Mouse (Mus musculus) heart, postnatal 25 days (tissue): ENCODE measurements at regions not wholly inside any gene's neighbourhood (a gene's known extent, or its start where the extent isn't known, plus 50 kb on each side); places are given as distances from the start of the nearest gene placed in this dataset.

ENCODE experiments used
- DNase-seq: peaks from one replicate; pipeline ENCODE4 v3.0.0; 2022; ENCODE audit warnings: low spot score
- intact Hi-C: fragments of 180-260 bp; cut with DNase I; formaldehyde crosslinking; loops from one replicate; pipeline ENCODE4 v1.15.1; 2025

GRCm38 (mm10) chrX:68954687-68955086 is 61.8 kb upstream of the Gm6812 start:
- intact Hi-C loops: loop anchor here (5.0 to 10.0 kb wide), 2 partner anchors 1210 to 1378 kb away; no protein-coding TSS in a partner anchor
- DNase-seq: no peak

DNA sequence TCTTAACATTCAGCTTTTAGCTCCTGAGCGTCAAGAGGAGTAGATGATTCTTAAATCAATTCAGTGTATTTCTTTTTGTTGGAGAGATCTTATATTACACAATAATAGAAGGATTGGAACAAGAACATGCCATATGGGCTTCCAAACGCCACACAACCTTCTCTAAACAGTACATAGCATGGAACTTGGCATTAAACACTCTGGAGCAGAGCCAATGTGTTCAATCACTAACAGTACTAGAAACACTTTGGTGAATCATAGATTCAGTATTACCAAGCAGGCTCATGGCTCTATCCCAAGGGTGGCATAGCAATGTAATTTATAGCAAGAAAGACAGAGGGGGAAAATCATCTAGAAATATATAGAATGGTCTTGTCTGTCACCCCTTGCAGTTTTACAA is 60.4 kb upstream of the Gm6812 start:
- intact Hi-C loops: loop anchor here (5.0 to 10.0 kb wide), 2 partner anchors 1212 to 1379 kb away; no protein-coding TSS in a partner anchor
- no peak for DNase-seq

DNA sequence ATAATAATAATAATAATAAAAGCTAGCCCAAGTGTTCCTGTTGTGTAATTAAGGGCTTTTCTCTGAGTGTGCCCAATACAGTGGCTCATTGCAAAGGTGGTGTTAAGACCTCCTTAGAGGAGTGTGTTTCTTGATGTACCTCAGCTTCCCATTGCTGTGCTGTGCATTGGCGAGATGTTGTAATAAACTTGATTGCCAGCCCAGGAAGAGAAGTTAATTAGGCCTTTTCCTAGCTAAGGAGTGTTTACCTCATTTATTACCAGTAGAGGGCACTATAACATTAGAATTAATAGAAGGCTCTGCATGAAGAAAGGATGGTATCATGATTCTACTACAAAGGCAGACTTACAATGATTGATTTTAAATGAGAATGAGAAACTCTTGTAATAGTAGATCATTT is 57.9 kb upstream of the Gm6812 start:
- intact Hi-C loops: loop anchor here (5.0 to 10.0 kb wide), 2 partner anchors 1214 to 1382 kb away; no protein-coding TSS in a partner anchor
- DNase-seq: no peak

- no peak for DNase-seq
- intact Hi-C loops: no loop called here
Observed at GRCm38 (mm10) chrX:68945741-68946140, 52.9 kb upstream of the Gm6812 start.
